Mouse (Mus musculus) limb, embryonic 14.5 days (tissue): ENCODE data around the gene Dusp16. TPM values are rescaled to one million over a fixed set of nuclear protein-coding genes. Genes with fewer than 3 reads are reported as not detected.
A peak's percentile ranks its signal among the peaks of the same experiment; 100 is the strongest.

Source experiments
- ATAC-seq: fragments of 200-750 bp; cut with Nextera tagmentation; 2 replicates; pipeline ENCODE4 v1.8.0; 2017; ENCODE audit warnings: low read depth, moderate number of reproducible peaks, moderate TSS enrichment; ENCODE audit not compliant: low FRiP score
- DNase-seq: peaks from one replicate; pipeline ENCODE4 v3.0.0-alpha.2; 2015; ENCODE audit warnings: low spot score
- H3K27ac ChIP-seq: fragments of 300-500 bp; sonication (generic); replicated peaks from 2 replicates; pipeline ENCODE4 v1.5.1; 2014; ENCODE audit warnings: low read depth, mild to moderate bottlenecking, low read length, moderate library complexity, mixed read lengths
- H3K27me3 ChIP-seq: fragments of 300-500 bp; sonication (generic); 2 replicates; pipeline ENCODE4 v1.6.1; 2014; ENCODE audit warnings: low read length, mixed read lengths; ENCODE audit not compliant: control insufficient read depth, insufficient read depth
- H3K36me3 ChIP-seq: fragments of 300-500 bp; sonication (generic); 2 replicates; pipeline ENCODE4 v1.6.1; 2014; ENCODE audit warnings: mild to moderate bottlenecking, low read length, moderate library complexity, mixed read lengths; ENCODE audit not compliant: control insufficient read depth, insufficient read depth
- H3K4me1 ChIP-seq: fragments of 300-500 bp; sonication (generic); 2 replicates; pipeline ENCODE4 v1.6.1; 2014; ENCODE audit warnings: antibody characterized with exemption, low read length, mixed read lengths; ENCODE audit not compliant: control insufficient read depth, insufficient read depth
- H3K4me2 ChIP-seq: fragments of 300-500 bp; sonication (generic); replicated peaks from 2 replicates; pipeline ENCODE4 v1.6.1; 2014; ENCODE audit warnings: low read depth, mild to moderate bottlenecking, low read length, moderate library complexity; ENCODE audit not compliant: severe bottlenecking
- H3K4me3 ChIP-seq: fragments of 300-500 bp; sonication (generic); replicated peaks from 2 replicates; pipeline ENCODE4 v1.5.1; 2014; ENCODE audit warnings: low read length
- H3K9ac ChIP-seq: fragments of 300-500 bp; sonication (generic); 2 replicates; pipeline ENCODE4 v1.6.1; 2014; ENCODE audit warnings: mild to moderate bottlenecking, low read depth, low read length, moderate library complexity; ENCODE audit not compliant: severe bottlenecking
- H3K9me3 ChIP-seq: fragments of 300-500 bp; sonication (generic); 2 replicates; pipeline ENCODE4 v1.6.1; 2016; ENCODE audit warnings: low read length; ENCODE audit not compliant: control insufficient read depth
- POLR2A ChIP-seq: fragments of 200-500 bp; IDR thresholded peaks from 2 replicates; pipeline ENCODE4 v1.8.0; 2012; ENCODE audit warnings: inconsistent platforms, mild to moderate bottlenecking, moderate library complexity, borderline replicate concordance; ENCODE audit not compliant: insufficient read depth, insufficient read length; ENCODE audit errors: extremely low read depth
- WGBS: fragments of 180-500 bp; shearing (Covaris S2); extraction: QIAGEN DNeasy Blood & Tissue Kit; methylation state at CpG from one replicate; pipeline ENCODE4 v1.1.7; 2014; 5-methylcytosine and 5-hydroxymethylcytosine counted together
- polyA plus RNA-seq, 2 experiments: library from polyadenylated mRNA; depleted of rRNA in 1 of 2; stranded (reverse) in 1 of 2; unstranded in 1 of 2; fragments of >200 nt; fragmentation: Nextera tagmentation in 1 of 2; extraction: Ambion mirVana in 1 of 2; gene quantifications; 2 replicates each; pipeline versions ENCODE4 v1.2.1 to v1.2.3; 2012 to 2014

Gene Dusp16
- polyA plus RNA-seq, 2 experiments = 19.2 to 24.6 TPM

DNA sequence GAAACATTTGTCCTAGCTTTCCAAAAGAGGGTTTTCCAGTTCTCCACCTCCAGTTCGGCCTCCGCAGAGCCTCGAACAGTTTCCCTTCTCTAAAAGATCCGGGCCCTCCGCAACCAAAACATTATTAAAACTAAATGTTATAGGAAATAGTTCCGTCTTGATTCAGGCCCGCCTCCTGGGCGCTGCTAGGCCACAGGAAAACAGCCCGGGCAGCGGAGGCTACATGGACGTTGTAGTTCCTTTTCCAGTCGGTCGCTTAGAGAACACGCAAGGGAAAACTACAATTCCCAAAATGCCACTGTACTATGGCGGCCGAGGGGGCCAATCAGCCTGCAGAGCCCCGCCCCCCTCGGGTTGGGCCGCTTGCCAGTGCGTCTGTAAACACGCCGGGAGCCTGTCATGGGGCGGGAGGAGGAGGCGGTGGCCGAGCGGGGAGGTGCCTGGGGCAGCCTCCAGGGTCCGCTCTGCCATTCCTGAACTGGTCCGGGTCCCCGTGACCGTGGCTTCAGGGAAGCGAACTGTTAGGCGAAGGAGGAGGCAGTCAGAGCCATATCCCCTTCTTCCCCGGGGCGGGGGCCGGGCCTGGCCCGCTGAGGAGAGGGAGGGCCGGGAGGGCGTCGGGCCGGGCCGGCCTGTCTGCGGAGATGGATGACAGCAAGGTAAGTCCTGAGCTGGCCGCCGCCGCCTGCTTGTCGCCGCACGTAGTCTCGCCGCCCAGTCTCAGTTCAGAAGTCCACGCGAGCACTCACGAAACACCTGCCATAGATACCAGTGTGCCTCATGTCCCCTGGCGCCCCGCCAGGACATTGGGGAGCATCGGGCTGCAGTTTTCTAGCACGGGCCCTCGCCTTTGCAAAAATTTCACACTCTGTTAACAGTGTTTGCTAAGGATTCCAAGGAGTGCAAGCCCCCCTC is 37.6 kb upstream of the Dusp16 start, which contains the start of gene Crebl2:
TSS of gene Crebl2 (plus strand) at position 369 of the 915 bp plus-strand sequence.
- Histone ChIP-seq H3K4me3 (peak within 1 kb of the TSS; percentile 72), H3K36me3 (no peaks in the 10 kb centered on the region), H3K27me3 (no peaks in the 10 kb centered on the region), H3K9ac (peak within 1 kb of the TSS; percentile 67), H3K4me2 (peak within 1 kb of the TSS; percentile 77), H3K27ac (peak within 1 kb of the TSS; percentile 85), H3K4me1 (peaks cover 7% of the 10 kb centered on the region; the same call in 1 of the 2 replicates), H3K9me3 (no peaks in the 10 kb centered on the region)
- 0 out of 2 replicates have a peak, but pooled peaks have one; percentile 32 for TF ChIP-seq POLR2A
- peak; percentile 97 for ATAC-seq
- WGBS = 1% methylated on average over 51 of the region's 58 CpGs
- DNase-seq = peak; percentile 100

DNA sequence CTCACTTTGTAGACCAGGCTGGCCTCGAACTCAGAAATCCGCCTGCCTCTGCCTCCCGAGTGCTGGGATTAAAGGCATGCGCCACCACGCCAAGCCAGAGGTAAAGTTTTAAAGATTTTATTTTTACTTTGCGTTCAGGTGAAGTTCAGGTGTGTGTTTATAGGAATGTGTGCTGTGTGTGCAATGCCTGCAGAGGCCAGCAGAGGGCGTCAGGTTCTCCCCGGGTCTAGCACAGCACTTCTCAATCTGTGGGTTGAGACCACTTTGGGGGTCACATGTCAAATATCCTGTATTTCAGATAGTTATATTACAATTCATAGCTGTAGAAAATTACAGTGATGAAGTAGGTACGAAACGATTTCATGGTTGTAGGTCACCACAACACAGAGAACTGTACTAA is 30.4 kb upstream of the Dusp16 start:
- H3K4me1 ChIP-seq = no peaks in the 10 kb centered on the region
- H3K27ac ChIP-seq = no peak overlapping the region
- no peak overlapping the region for H3K4me2 ChIP-seq
- no peaks in the 10 kb centered on the region for H3K36me3 ChIP-seq
- TF ChIP-seq POLR2A = no peak
- no peak for ATAC-seq
- WGBS = 67% methylated on average over 10 of the region's 10 CpGs
- H3K4me3 ChIP-seq = no peak overlapping the region
- H3K9ac ChIP-seq = no peak overlapping the region
- H3K9me3 ChIP-seq = no peaks in the 10 kb centered on the region
- DNase-seq = no peak
- no peaks in the 10 kb centered on the region for H3K27me3 ChIP-seq

DNA sequence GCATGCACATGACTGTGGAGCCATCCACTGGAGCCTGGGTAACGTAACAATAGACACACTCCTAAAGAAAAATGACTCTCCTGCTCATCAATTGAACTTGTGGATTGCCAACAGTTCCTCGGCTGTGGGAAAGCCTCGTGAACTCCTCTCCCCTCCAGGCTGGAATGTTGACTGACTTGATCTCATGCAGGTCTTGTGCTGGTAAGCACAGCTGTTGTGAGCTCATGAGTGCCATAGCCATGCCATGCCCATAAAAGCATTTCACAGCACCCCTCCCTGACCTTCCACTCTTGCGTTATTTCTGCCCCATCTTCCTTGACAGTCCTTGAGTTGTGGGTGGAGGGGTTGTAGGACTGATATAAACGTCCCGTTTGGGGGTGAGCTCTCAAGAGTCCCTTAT is 28.0 kb upstream of the Dusp16 start:
- H3K36me3 ChIP-seq = no peaks in the 10 kb centered on the region
- no peak overlapping the region for H3K4me3 ChIP-seq
- peaks cover 5% of the 10 kb centered on the region; the same call in 1 of the 2 replicates for H3K4me1 ChIP-seq
- no peaks in the 10 kb centered on the region for H3K27me3 ChIP-seq
- no peak overlapping the region for H3K27ac ChIP-seq
- 67% methylated on average over 6 of the region's 6 CpGs for WGBS
- no peak overlapping the region for H3K4me2 ChIP-seq
- H3K9me3 ChIP-seq = no peaks in the 10 kb centered on the region
- DNase-seq (no peak), ATAC-seq (no peak)
- no peak overlapping the region for H3K9ac ChIP-seq
- no peak for TF ChIP-seq POLR2A

DNA sequence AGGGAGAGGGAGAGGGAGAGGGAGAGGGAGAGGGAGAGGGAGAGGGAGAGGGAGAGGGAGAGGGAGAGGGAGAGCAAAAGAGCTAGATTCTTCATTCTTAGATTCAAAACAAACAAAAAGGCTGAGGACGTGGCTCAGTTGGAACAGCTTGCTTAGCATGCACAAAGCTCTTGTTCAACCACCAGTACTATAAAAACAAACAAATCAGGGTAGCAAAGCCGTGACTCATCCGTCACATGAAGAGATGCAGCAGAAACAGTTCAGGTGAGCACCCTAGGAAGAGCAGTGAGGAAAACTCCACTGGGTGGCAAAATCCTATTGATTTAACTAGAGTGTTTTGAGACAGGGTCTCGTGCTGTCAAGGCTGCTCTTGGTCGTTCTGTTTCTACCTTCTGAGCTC is 27.3 kb upstream of the Dusp16 start:
- no peak overlapping the region for H3K4me3 ChIP-seq
- H3K27ac ChIP-seq = no peak overlapping the region
- 56% methylated on average over 5 of the region's 5 CpGs for WGBS
- TF ChIP-seq POLR2A = no peak
- no peaks in the 10 kb centered on the region for H3K36me3 ChIP-seq
- ATAC-seq (no peak), DNase-seq (no peak)
- H3K4me1 ChIP-seq = peaks cover 5% of the 10 kb centered on the region; the same call in 1 of the 2 replicates
- no peak overlapping the region for H3K4me2 ChIP-seq
- H3K27me3 ChIP-seq = no peaks in the 10 kb centered on the region
- no peak overlapping the region for H3K9ac ChIP-seq
- no peaks in the 10 kb centered on the region for H3K9me3 ChIP-seq

DNA sequence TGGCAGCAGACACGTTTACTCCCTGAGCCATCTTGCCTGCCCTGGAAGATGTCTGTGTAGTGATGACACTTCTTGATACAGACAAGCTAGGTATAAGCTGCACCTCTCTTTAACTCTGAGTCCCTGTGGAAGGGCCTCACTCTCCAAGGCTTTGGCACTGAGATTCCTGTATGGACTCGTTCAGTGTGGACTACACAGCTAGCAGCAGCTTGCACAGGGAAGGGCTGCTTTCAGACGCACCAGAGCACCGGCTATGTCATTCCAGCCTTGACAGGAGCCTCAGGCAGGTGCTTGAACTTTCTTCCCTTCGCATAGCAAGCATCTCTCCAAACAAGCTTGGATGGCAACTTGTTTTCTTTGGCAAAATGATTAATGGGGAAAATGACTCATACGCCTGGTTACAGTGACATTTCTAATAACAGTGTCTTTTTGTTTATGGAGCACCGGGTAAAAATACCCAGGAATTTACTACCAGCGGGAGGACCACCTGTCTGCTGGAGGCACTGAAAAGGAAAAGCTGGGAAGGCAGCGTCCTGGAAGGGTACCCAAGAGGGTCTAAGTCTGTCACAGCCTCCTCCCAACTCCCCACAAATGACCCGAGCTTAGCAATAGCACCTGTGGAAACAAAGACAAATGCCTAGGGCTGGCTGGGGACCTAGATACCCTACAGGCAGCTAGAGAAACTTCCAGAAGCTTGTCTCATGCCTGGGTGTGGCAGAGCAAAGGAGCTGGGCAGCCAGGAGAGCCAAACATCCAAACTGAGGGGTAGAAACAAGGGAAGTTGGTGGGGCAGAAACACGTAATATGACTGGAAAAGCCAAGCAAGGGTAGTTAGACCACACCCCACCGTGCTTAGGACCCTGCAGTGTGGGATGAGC is 24.9 kb upstream of the Dusp16 start:
- TF ChIP-seq POLR2A = no peak
- DNase-seq (peak; percentile 49), ATAC-seq (no peak)
- Histone ChIP-seq H3K27me3 (no peaks in the 10 kb centered on the region), H3K27ac (peak overlapping the region; percentile 0; the same call in 1 of the 2 replicates), H3K9me3 (no peaks in the 10 kb centered on the region), H3K4me2 (no peak overlapping the region), H3K36me3 (no peaks in the 10 kb centered on the region), H3K4me1 (peaks cover 5% of the 10 kb centered on the region; the same call in 1 of the 2 replicates), H3K4me3 (no peak overlapping the region), H3K9ac (no peak overlapping the region)
- WGBS = 51% methylated on average over 12 of the region's 12 CpGs
